Mouse (Mus musculus): ENCODE measurements around the gene Fam198a.
A peak's percentile ranks its signal among the peaks of the same experiment; 100 is the strongest.
"Not testable (repeated sequence)": the region's sequence is repeated elsewhere in the genome, so short reads cannot be mapped to it uniquely, and the experiment has no call there.

Fam198a gene

GRCm38 (mm10) chr9:122012816-122013215, 62.0 kb downstream of the Fam198a start:
- no peak for ATAC-seq (ENCODE audit: insufficient number of reproducible peaks, low FRiP score, low TSS enrichment)

GRCm38 (mm10) chr9:122013629-122014028, 62.8 kb downstream of the Fam198a start:
- ATAC-seq (ENCODE audit: insufficient number of reproducible peaks, low FRiP score, low TSS enrichment) = no peak

- ATAC-seq (ENCODE audit: insufficient number of reproducible peaks, low FRiP score, low TSS enrichment) = 0 out of 2 replicates have a peak, but pooled peaks have one; percentile 24
These were observed 63.5 kb downstream of the Fam198a start for GRCm38 (mm10) chr9:122014241-122014667.

- no peak for ATAC-seq (ENCODE audit: insufficient number of reproducible peaks, low FRiP score, low TSS enrichment)
These were observed 67.3 kb downstream of the Fam198a start for GRCm38 (mm10) chr9:122018079-122018478.

GRCm38 (mm10) chr9:122018782-122019395, 68.1 kb downstream of the Fam198a start:
- ATAC-seq (ENCODE audit: insufficient number of reproducible peaks, low FRiP score, low TSS enrichment) = 0 out of 2 replicates have a peak, but pooled peaks have one; percentile 46

GRCm38 (mm10) chr9:122020321-122020720, 69.5 kb downstream of the Fam198a start:
- ATAC-seq (ENCODE audit: insufficient number of reproducible peaks, low FRiP score, low TSS enrichment) = no peak

- ATAC-seq (ENCODE audit: insufficient number of reproducible peaks, low FRiP score, low TSS enrichment) = not testable (repeated sequence)
These were observed 70.4 kb downstream of the Fam198a start for GRCm38 (mm10) chr9:122021171-122021570.

- ATAC-seq (ENCODE audit: insufficient number of reproducible peaks, low FRiP score, low TSS enrichment) = no peak
These were observed 70.8 kb downstream of the Fam198a start for GRCm38 (mm10) chr9:122021581-122021980.

GRCm38 (mm10) chr9:122022776-122023175, 72.0 kb downstream of the Fam198a start:
- ATAC-seq (ENCODE audit: insufficient number of reproducible peaks, low FRiP score, low TSS enrichment) = peak; percentile 34; the same call in 1 of the 2 replicates

- no peak for ATAC-seq (ENCODE audit: insufficient number of reproducible peaks, low FRiP score, low TSS enrichment)
These were observed 73.1 kb downstream of the Fam198a start for GRCm38 (mm10) chr9:122023873-122024272.

GRCm38 (mm10) chr9:122024419-122024818, 73.6 kb downstream of the Fam198a start:
- no peak for ATAC-seq (ENCODE audit: insufficient number of reproducible peaks, low FRiP score, low TSS enrichment)

GRCm38 (mm10) chr9:122025855-122026590, 75.2 kb downstream of the Fam198a start:
- ATAC-seq (ENCODE audit: insufficient number of reproducible peaks, low FRiP score, low TSS enrichment) = no peak

- ATAC-seq (ENCODE audit: insufficient number of reproducible peaks, low FRiP score, low TSS enrichment) = peak; percentile 77
These were observed 76.5 kb downstream of the Fam198a start for GRCm38 (mm10) chr9:122027081-122027913.

- no peak for ATAC-seq (ENCODE audit: insufficient number of reproducible peaks, low FRiP score, low TSS enrichment)
These were observed 77.3 kb downstream of the Fam198a start for GRCm38 (mm10) chr9:122027914-122028745.

- no peak for ATAC-seq (ENCODE audit: insufficient number of reproducible peaks, low FRiP score, low TSS enrichment)
These were observed 79.0 kb downstream of the Fam198a start for GRCm38 (mm10) chr9:122029765-122030164.

Measured in cerebellum, adult (tissue).